Mouse (Mus musculus): ENCODE measurements at regions not wholly inside any gene's neighbourhood (a gene's known extent, or its start where the extent isn't known, plus 50 kb on each side); places are given as distances from the start of the nearest gene placed in this dataset.

DNA sequence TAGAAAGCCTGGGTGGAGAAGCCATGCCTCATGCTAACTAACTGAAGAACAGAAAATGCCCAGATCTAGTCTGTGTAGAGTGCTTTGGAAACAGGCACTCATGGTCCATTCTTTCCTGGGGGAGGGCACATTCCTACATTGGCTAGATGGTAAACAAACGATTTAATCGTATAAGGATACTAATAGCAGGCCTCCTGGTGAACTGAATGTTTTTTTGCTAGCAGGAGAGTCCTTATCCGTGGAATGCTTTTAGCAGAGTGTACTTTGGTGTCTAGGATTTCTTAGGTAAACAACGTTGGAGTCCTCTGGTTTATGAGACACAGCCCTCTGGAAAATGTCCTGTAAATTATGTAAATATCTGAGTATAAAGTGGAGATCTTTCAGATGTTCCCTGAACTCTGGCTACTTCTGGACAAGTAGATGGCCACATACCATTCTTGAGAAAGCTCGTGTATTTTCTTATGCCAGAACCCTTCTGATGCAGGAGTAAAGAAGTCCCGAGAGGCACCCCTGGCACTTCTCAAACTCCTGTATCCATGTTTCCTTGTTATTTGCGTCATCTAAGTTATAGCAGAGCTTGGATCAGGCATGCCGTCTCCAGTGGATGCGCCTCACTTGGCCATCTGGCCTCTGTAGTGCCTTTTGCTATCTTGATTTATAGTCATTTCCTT is 216.6 kb upstream of the Kif2a start:
- no peak for TF ChIP-seq CTCF (IDR thresholded peaks at IDR 0.05; ENCODE audit: low read depth)
- no peak for TF ChIP-seq EP300 (IDR thresholded peaks at IDR 0.05; ENCODE audit: low read depth)
